Mouse (Mus musculus): ENCODE measurements around the gene Gm5148. TPM values are rescaled to one million over a fixed set of nuclear protein-coding genes. Genes with fewer than 3 reads are reported as not detected.

The Gm5148 gene
- total RNA-seq (2021): 0.46 TPM in 1 of 2 replicates, not detected in the other
- long read RNA-seq: 0 reads

DNA sequence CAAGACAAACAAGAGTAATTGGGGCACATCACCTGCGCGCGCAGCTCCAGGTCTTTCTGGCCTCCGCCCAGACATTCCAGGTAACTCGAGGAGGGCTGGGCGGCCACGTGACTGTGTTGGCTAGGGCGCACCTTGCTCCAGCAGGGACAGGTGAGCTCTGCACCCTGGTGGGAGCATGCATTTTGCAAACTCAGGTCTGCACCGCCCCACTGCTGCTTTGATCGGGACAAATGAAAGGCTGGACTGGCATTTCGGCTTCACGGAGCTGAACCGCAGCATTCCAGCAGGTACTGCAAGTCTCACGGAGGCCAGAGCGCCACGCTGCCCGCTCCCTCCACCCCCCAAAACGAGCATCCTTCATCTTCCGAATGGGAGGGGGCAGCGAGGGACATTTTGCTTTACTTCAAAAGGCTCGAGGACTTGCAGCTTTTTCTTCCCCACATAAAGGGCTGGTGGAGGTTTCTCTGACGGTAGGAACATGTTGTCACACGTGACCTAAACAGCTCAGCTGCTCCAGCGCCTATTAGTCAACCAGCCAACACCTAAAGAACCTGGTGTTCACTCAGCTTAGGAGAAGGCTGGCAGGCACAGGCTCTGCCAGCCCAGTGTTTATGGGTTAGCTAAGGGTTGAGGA is at the start of gene Gm5148:
Gene Gm5148 (minus strand): TSS at position 320 of the 634 bp plus-strand sequence.
- peak; percentile 28 for DNase-seq

DNA sequence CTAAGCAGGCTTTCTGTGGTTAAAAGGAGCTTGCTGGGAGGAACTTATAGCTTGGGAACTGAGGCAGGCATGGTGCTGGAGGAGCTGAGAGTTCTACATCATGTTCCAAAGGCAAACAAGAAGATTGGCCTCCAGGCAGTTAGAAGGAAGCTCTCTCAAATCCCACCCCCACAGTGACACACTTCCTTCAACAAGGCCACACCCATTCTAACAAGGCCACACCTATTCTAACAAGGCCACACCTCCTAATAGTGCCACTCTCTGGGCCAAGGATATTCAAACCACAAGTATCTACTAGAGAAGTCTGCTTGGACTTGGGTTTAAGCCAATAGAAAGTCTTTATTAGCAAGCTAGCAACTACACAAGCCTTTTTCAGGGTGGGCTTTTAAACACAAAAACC is 46.7 kb upstream of the Gm5148 start:
- no peak for DNase-seq

DNA sequence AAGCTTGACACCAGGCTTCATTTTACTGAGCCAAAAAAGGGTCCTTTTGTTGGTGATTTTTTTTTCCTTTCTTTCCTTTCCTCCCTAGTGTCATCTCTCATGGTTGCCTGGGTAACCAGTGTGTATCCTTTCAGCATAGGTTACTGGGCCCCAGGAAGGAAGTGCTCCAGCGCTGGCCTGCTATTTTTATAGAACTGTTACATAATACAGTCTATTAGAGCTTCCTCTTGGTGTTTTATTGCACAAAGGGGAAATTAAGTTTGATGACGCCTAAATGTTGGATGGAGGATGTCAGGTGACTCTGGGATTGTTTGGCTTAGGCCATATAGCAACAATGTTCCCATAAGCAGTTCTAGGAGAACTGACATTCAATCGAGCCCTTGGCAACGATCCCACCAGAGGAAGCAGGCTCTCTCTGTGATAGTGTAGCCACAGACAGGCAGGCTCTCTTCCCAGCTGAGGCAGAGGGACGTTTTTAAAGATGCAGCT is 45.0 kb upstream of the Gm5148 start:
- peak; percentile 63 for DNase-seq

DNA sequence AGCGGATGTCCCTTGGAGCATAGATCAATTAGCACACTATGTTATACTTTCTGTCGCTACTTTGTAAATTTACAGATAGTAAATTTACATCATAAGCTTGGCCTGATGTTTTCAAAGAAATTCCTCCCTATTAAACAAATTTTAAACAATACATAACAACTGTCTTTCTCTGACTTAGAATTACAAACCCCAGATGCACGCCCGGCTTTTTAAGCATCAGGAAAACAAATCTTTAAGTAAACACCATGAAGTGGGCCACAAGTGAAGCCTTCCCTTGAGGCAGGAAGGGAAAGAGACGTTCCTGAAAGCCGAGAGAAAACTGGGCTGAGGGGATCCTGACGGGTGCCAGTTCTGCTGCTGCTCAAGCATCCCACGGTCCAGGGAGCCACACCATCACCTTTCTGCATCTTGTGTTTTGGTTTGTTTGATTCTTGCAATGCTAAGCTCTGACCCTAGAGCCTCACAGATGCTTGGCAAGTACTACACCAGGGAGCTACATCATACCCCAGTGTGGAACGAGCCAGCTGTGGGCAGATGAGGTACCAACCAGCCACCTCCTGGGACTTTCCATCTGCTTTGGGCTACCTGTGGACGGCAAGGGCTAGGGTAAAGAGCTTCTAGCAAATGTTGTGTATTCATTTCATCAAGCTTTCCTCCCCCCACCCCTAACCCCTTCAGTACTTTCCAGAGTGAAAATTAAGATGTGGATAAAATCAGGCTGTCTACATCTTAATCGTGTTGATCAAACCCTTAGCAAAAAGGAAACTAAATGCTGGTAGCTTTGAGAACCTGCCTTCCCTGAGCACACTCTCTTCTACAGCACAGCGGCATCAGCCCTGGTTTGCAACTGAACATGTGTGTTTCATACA is 43.1 kb upstream of the Gm5148 start:
- DNase-seq: no peak

DNA sequence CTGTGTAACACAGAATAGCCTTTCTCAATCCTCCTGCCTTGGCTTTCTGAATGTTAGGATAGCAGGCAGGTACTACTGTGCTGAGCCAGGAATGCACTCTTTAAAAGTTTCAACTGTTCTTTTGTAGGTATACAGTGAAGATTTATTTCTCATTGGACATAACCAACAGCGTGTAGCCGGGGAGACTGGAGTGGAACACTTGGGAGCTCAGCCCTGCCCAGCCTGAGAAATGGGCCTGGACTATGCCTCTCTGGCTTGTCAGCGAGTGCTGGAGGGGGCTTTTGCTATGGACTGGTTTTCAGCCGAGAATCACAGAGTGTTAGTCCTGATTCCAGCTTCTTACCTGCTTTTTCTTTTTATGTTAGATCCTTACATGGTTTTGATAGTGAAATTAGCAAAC is 42.3 kb upstream of the Gm5148 start:
- DNase-seq: no peak

DNA sequence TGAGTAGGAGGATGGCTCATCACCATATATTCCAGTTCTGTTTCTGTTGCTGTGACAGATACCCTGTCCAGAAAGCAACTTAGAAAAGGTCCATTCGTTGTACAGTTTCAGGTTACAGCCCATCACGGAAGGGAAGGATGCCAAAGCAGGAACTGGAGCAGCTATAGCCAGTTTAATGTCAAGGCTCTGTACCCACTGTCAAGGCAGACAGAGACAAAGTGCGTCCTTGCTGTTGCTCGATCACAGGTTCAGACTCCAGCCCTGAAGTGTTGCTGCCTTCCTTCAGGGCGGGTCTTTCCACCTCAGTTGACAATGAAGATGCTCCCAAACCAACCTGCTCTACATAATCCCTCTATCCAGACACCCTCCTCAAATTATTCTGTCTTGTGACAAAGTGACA is 41.7 kb upstream of the Gm5148 start:
- no peak for DNase-seq

DNA sequence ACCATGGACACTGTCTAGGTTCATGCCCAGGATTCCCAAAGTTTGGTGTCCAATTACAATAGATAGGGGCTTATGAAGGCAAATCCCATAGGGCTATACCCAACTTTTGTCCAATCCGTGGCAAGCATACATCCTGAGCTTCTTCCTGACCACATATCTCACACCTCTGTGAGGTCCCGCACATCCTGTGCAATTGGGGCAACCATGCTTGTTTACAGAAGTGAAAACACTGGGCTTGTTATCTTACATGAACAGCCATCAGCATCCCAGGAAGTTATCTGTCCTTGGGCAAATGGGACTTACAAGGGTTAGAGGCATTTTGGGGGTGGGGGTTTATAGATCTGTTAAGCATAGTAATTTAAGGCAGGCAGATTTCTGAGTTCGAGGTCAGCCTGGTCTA is 41.0 kb upstream of the Gm5148 start:
- no peak for DNase-seq

DNA sequence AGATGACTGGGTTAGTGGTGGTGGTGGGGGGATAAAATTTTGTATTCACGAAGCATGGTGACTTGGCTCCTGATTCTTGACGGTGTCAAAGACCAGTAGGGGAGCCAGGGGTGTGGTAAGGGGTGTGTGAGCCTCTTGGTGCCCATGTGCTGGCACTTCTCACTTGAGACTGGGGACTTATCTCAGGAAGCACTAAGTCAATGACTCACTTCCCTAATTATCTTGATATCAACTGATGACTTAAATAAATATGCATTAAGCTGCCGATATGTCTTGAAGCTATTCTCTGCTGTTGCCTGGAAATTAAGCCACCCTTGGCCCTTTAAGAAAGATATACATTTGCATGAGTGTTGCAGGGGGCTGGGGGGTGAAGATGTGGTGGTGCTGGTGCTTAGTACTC is 38.0 kb upstream of the Gm5148 start:
- DNase-seq: no peak

DNA sequence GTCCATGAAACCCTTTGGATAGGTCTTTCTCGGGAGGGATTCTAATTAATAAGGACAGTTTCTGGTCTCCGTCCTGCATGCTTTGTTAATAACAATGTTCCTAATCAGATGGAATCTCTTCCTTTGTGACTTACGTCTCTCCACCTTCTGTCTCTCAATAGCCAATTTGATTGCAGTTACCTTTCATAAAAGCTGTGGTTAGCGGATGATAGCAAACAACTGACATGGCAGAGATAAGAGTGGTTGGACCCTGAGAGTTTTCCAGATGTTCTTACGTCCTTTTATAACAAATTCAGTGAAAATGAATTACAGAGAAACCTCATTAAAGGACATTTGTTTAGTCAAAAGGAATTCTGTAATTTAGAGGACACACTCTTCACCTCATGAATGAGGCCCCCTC is 37.5 kb upstream of the Gm5148 start:
- no peak for DNase-seq

DNA sequence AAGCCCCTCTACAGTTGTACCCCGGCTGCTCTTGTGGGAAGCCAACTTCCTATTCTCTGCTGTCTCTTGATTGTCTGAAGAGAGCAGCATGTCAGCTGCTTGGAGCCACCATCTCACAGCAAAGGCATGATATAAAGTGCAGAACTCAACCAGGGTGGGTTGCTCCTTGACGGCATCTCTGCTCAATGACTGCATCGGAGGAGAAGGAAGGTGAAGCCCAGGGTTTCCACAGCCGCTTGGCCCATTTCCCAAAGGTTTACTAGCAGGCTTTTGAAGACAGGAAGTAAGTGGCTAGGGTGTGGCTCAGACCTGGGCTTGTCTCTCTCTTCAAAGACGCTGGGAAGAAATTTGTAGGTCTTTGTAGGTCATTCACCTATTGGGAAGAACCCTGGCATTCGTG is 36.6 kb upstream of the Gm5148 start:
- DNase-seq: no peak

DNA sequence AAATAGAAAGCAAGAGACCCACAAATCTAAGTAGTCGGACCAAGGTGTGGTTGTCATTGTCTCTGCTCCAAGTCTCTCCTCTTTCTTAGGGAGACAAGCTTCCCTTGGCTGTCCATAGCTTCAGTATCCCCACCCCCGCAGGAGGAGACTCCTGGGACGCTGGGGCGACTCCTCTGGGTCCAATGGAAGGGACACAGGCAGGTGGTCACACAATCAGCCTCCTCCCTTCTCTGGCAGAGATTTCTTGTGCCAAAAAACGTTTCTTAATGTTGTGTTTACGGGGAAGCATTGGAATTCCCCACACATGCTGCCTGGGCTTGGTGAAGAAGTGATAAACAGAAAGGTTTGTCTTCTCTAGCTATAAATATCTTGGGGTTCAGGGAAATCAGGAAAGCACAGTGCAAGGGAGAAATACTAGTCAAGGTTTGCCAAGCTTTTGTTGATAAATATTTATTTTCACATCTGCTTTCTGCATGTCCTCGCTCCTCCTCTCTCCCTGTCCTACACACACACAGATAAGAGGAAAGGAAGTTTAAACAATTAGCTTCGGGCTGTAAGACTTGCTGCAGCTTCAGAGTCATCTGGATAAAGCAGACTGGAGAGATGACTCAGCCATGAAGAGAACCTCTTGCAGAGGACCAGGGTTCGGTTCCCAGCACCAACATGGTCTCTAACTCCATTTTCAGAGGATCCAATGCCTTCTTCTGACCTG is 34.5 kb upstream of the Gm5148 start:
- DNase-seq: no peak

DNA sequence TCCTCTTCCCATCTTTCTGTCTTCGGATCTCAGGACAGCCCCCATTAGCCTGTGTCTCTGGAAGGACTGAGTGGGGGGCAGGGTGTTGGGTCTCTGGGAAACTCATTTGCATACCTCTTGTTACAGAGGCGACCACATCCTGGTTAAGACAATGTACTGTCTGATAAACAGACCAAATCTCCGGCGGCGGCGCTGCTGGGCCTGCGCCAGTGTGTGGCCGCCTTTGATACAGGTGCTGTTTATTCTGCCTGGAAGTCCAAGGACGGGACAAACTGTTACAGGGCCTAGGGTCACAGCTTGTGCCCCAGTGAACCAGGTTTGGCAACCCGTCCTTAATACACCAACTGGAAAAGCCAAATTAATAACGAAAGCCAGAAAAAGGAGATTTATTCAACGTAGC is 33.8 kb upstream of the Gm5148 start:
- DNase-seq: peak; percentile 46

DNA sequence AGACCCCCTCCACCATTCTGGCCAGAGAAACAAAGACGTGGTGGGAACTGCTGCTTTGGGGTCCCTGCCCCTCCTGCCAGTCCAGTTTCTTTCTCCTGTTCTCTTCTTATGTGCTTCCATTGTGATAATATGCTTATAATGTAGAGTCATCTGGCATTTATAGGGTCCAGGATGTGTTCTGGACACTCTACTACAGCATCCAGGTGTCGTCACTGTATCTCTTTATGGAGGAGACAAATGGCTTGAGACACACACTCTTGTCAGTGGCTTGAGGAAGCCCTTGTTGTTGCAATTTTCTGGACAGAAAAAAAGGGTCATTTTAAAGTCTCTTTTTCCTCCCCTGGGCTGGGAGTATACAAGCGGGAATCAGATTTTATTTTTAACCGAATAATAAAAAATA is 33.3 kb upstream of the Gm5148 start:
- no peak for DNase-seq

DNA sequence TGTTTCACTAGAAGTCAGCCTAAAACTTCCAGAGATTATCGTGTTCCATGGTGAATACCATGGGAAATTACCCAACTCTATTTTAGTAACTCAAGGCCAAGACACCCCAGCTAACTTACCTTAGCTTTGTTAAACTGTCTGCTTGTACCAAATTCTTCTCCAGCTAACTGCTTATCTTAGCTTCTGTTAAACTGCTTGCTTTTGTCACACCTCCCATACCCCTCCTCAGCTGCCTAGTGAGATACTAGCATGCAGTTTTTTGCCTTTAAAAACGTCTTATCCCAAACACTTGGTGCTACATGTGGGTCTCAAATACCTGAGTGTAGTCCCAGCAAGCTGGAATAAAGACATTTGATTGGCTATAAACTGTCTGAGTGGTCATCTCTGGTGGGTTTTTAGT is 31.7 kb upstream of the Gm5148 start:
- DNase-seq: no peak

DNA sequence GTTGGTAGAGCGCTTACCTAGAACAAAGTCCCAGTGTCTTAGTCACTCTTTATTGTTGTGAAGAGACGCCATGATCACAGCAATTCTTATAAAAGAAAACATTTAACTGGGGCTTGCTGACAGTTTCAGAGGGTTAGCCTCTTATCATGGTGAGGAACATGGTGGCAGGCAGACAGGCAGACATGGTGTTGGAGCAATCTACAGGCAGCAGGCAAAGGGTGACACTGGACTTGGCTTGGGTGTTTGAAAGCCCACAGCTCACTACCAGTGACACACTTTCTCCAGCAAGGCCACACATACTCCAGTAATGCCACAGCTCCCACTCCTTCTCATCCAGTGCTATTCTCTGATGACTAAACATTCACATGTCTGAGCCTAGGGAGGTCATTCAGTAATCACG is 30.3 kb upstream of the Gm5148 start:
- DNase-seq: no peak

DNA sequence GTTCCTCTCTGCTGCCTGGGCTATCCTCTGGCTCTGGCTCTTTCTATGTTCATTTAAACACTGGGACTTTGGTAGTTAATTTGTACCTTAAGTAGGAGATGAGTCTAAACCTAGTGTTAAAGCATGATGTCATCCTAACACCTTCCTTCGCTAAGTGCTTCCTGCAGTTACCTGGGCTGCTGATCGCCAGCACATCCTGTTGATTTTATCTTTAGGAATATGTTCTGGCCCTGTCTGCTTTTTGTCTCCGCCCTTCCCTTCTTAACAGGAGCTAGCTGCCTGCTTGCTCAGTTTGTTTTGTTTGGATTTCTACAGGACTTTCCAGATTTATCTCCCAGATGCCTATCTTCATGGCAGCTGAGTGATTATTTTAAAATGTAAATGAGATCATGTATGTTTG is 28.9 kb upstream of the Gm5148 start:
- no peak for DNase-seq

DNA sequence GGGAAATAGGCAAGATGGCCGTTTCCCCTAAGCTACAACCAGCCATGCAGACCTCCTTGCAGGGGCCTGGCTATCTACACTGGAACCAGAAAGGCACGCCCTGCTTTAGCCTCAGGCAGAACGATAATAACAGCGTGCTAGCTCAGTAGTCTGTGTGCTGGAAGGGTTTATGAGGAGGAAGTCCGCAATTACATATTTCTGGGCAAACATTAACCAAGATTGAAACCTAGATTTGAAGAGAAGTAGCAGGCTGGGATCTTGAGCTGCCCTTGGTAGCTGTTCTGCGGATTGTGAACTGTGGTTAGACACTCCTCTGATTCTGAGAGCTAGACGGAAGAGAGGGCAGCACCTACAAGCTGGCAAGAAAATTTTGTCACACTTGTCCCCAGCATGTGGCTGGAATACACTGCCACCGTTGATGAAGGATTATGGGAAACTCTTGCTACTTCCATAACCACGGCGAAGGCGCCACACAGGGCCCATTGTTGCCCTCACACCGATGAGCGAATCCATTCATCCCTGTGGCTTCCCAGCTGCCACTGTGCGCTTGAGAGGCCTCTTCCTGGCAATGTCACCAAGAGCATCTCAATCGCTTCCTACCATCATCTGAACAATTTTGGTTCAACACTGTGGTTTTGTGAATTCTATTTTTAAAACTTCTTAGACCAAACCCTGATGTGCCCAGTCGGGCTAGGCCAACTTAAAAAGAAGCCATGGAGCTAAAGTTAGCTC is 23.9 kb upstream of the Gm5148 start:
- no peak for DNase-seq

DNA sequence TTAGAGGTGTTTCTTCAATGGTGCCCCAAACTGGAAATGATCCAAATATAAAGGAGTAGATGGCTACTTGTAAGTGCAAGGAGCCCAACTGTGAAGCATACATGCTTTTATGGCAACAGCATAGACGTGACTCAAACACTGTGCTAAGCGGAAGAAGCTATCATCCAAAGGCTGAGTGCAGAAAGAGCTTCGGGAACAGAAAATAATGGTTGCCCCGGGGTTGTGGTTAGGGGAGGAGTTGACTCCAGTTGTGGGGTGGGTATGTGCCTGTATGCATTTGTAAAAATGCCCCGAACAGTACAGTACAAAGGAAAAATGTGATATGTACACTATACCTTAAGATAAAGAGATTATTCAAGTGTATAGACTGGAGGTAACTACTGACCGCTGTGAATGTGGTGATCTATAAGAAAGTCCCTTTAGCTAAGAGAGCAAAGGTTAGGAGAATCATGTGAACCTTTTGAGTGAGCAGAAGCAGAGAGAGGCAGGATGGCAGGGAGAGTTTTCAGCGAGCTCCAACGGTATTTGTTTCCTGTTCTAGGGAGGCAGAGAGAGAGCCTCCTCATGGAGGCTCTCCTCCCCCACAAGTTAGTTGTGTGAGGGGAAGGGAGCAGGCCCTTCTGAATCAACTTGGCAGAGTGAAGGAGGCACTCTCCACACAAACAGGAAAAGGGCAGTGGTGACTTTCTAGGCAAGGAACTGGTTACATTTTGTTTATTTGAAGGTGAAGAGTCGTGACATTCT is 23.1 kb upstream of the Gm5148 start:
- DNase-seq: no peak

DNA sequence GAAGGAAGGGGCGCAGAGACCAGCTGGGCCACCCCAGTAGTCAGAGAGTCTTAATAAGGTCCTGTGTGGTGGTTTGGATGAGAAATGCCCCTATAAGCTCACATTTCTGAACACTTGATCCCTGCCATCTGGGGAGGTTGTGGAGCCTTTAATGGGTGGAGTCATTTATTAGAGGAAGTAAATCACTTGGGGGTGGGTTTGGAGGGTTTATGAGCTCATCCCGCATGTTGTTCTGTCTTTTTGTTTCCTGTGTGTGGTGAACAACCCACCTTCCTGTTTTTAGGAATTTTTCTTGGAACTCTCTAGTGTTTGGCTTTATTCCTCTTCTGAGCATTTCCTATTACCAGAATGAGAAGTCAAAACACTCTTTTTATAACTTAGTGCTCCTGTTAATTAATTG is 19.8 kb upstream of the Gm5148 start:
- DNase-seq: no peak

DNA sequence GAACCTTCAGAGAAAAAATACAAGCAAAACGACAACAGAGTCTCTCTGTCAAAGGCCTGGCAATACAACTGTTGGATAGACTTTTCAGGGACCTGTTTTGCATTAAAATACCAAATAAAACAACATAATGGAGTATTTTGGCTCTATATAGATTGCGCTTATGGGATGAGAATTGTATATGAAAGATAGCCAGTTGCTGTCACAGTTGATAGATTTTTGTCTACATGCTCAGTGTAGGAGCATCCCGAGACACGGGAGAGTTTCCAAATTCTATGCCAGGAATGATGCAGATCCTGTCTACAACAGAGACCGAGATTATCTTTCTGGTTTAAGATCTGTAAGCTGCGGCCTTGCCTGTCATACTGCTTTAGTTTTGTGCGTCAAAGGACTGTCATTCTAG is 15.7 kb upstream of the Gm5148 start:
- no peak for DNase-seq

DNA sequence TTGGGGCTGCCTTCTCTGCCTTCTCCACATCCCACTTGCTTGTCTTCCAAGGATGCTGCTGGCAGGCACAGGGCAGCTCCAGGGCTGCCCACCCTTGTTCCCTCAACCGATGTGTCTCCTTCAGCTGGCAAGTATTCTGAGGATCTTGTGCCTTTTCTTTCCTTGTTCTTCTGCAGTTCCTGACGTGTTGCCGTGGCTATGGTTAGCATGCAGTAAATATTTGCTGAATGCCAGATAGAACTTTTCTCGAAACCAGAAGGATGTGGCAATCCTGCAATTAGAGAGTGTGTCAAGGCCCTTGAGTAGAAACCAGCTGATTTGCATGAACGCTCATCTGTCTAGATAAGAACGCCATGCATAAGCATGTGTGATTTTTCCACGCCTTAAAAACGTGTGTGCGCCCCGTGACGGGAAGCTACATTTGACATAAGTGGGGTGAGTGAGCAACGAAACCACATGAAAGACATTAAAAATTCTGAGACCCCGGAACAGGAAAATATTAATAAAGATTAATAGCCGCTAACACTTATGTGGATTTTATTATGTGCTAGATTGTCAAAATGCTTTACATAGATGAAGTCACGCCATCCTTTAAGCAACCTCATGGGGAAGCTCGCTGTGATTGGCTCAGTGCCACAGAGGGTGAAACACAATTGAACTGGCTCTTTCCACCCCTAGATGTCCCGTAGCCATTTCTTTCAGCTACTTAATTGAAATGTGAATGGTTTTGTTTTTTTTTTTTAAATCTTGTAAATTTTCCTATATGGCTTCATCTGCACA is 14.1 kb upstream of the Gm5148 start:
- no peak for DNase-seq

Data from adrenal gland, postnatal 25 days (tissue).